In genomic region chr1:92874011-92874410, GRCm38 (mm10) we compare ENCODE assay signal across 30 mouse cellular contexts. TPM values are rescaled to one million over a fixed set of nuclear protein-coding genes. Genes with fewer than 3 reads are reported as not detected.
DNase-seq lines count a peak whose midpoint lies in the region; ATAC-seq lines count a peak whose summit lies in the region.
"Had no signal": no experiment of that assay in that cellular context is flagged by ENCODE, and none has a peak within 500 bp of the region (broad histone marks: within the 10 kb centered on the region; RNA-seq: fewer than 3 reads in every experiment).

No protein-coding gene starts in this region.

- no peak overlapping the region for H3K4me2 ChIP-seq in kidney, embryonic 14.5 days (replicated peaks; ENCODE audit: low read depth, low read length)
- H3K4me2 ChIP-seq: embryonic facial prominence, embryonic 13.5 days; forebrain, embryonic 12.5 days; heart, embryonic 13.5 days; hindbrain, embryonic 12.5 days; hindbrain, embryonic 15.5 days had no signal

- no peaks in the 10 kb centered on the region for H3K27me3 ChIP-seq in kidney, embryonic 14.5 days (ENCODE audit: control insufficient read depth, insufficient read depth, low read length)
- H3K27me3 ChIP-seq: embryonic facial prominence, embryonic 13.5 days; hindbrain, embryonic 12.5 days; hindbrain, embryonic 15.5 days had no signal

- 84% methylated on average over 3 of the region's 3 CpGs for WGBS in kidney, embryonic 14.5 days

- H3K4me3 ChIP-seq in kidney, embryonic 14.5 days (ENCODE audit: low read length), result no peak overlapping the region
- H3K4me3 ChIP-seq: embryonic facial prominence, embryonic 10.5 days; embryonic facial prominence, embryonic 13.5 days; erythroblast, embryonic 14.5 days; forebrain, embryonic 12.5 days; heart, adult 2 months; heart, embryonic 10.5 days; heart, embryonic 13.5 days; hindbrain, embryonic 12.5 days; hindbrain, embryonic 15.5 days had no signal

- H3K4me1 ChIP-seq in kidney, embryonic 14.5 days (ENCODE audit: control insufficient read depth, insufficient read depth, low read length), result peaks cover 3% of the 10 kb centered on the region; the same call in 1 of the 2 replicates
- H3K4me1 ChIP-seq: forebrain, embryonic 12.5 days; heart, embryonic 10.5 days; heart, embryonic 13.5 days; hindbrain, embryonic 15.5 days had no signal

- no peak overlapping the region for H3K9ac ChIP-seq in kidney, embryonic 14.5 days (ENCODE audit: low read depth, low read length)
- H3K9ac ChIP-seq: embryonic facial prominence, embryonic 13.5 days; forebrain, embryonic 12.5 days; heart, embryonic 13.5 days; hindbrain, embryonic 12.5 days; hindbrain, embryonic 15.5 days had no signal

- no peak overlapping the region for H3K27ac ChIP-seq in kidney, embryonic 14.5 days (ENCODE audit: low read depth, low read length)
- H3K27ac ChIP-seq: embryonic facial prominence, embryonic 10.5 days; embryonic facial prominence, embryonic 13.5 days; forebrain, embryonic 12.5 days; heart, adult 2 months; heart, embryonic 10.5 days; heart, embryonic 13.5 days; hindbrain, embryonic 12.5 days; hindbrain, embryonic 15.5 days had no signal

- no peaks in the 10 kb centered on the region for H3K9me3 ChIP-seq in kidney, embryonic 14.5 days (ENCODE audit: control insufficient read depth, low read length)
- H3K9me3 ChIP-seq: embryonic facial prominence, embryonic 10.5 days; embryonic facial prominence, embryonic 13.5 days; forebrain, embryonic 12.5 days; heart, embryonic 10.5 days; heart, embryonic 13.5 days; hindbrain, embryonic 12.5 days; hindbrain, embryonic 15.5 days had no signal

- peak; percentile 21 for DNase-seq in kidney, adult 18-20 months
- peak; percentile 14 for DNase-seq in kidney, adult 9 months
- DNase-seq in kidney, postnatal 14 days, result peak; percentile 61
- no peak for DNase-seq in layer of hippocampus, adult 8-10 months (ENCODE audit: low spot score in 2 of 2)
- no peak for DNase-seq in lung, postnatal 10 days
- DNase-seq: adrenal gland, adult 8-10 months; adrenal gland, postnatal 25 days; B cell, adult 2 months; cerebellum, adult 11-12 months; cerebellum, adult 8-10 months; cerebellum, postnatal 10 days; cerebellum, postnatal 36 days; embryo, embryonic 11 days; gastrocnemius, postnatal 10 days; heart, adult 2 months; heart, postnatal 14 days; heart, postnatal 4 days had no signal

- no peak for ATAC-seq in kidney, embryonic 14.5 days (ENCODE audit: low FRiP score, low TSS enrichment)
- no peak for ATAC-seq in CD4-positive, CD25-positive, alpha-beta regulatory T cell, adult 4 months
- ATAC-seq: activated CD4-positive, CD25-positive, alpha-beta regulatory T cell, adult 4 months; forebrain, embryonic 16.5 days had no signal

- no peaks in the 10 kb centered on the region for H3K36me3 ChIP-seq in kidney, embryonic 14.5 days (ENCODE audit: control insufficient read depth, insufficient read depth, low read length)
- H3K36me3 ChIP-seq: embryonic facial prominence, embryonic 10.5 days; embryonic facial prominence, embryonic 13.5 days; forebrain, embryonic 12.5 days; heart, embryonic 10.5 days; heart, embryonic 13.5 days; hindbrain, embryonic 12.5 days; hindbrain, embryonic 15.5 days had no signal

RNA-seq across cellular contexts. Expression of gene Ankmy1, which starts 28.7 kb away (rescaled TPM):
- 1.1 and 1.4 TPM in 2 replicates for polyA plus RNA-seq in kidney, embryonic 14.5 days (2014; fragmentation: Nextera tagmentation; extraction: Ambion mirVana)
- under 1 TPM; 0.31 to 0.37 (median 0.36) TPM for total RNA-seq in layer of hippocampus, adult 8-10 months (2022)
- 1 to 10 TPM in 1 of 2 experiments, under 1 TPM in 1; 0.65 to 1.1 TPM for polyA plus RNA-seq in CD4-positive, CD25-positive, alpha-beta regulatory T cell, adult 4 months (2017; shearing (Covaris generic))
- total RNA-seq: MEL had no signal
- polyA plus RNA-seq: erythroblast, embryonic 14.5 days had no signal

RNA-seq across cellular contexts. Expression of gene Dusp28, which starts 32.8 kb away (rescaled TPM):
- polyA plus RNA-seq in kidney, embryonic 14.5 days (2014; fragmentation: Nextera tagmentation; extraction: Ambion mirVana), result 12.5 and 13.7 TPM in 2 replicates
- total RNA-seq in layer of hippocampus, adult 8-10 months (2022), result 10 to 100 TPM; 13.9 to 16.5 (median 15.6) TPM
- polyA plus RNA-seq in CD4-positive, CD25-positive, alpha-beta regulatory T cell, adult 4 months (2017; shearing (Covaris generic)), result 1 to 10 TPM; 4.2 to 4.4 TPM

RNA-seq across cellular contexts. Expression of gene Rnpepl1, which starts 36.6 kb away (rescaled TPM):
- 27.4 and 36.3 TPM in 2 replicates for polyA plus RNA-seq in kidney, embryonic 14.5 days (2014; fragmentation: Nextera tagmentation; extraction: Ambion mirVana)
- total RNA-seq in layer of hippocampus, adult 8-10 months (2022), result 10 to 100 TPM; 38.0 to 46.2 (median 44.3) TPM
- 10 to 100 TPM; 23.2 to 32.8 TPM for polyA plus RNA-seq in CD4-positive, CD25-positive, alpha-beta regulatory T cell, adult 4 months (2017; shearing (Covaris generic))

RNA-seq across cellular contexts. Expression of gene Gpc1, which starts 42.6 kb away (rescaled TPM):
- 46.1 and 55.6 TPM in 2 replicates for polyA plus RNA-seq in kidney, embryonic 14.5 days (2014; fragmentation: Nextera tagmentation; extraction: Ambion mirVana)
- 100 to 1,000 TPM; 120 to 145 (median 132) TPM for total RNA-seq in layer of hippocampus, adult 8-10 months (2022)
- polyA plus RNA-seq in CD4-positive, CD25-positive, alpha-beta regulatory T cell, adult 4 months (2017; shearing (Covaris generic)), result 1 to 10 TPM; 2.0 to 3.0 TPM

Comparison
In these comparisons a context has a peak if more than half of its experiments do, and no peak if none do; other contexts are left out.
1. DNase-seq: peak in kidney, adult 18-20 months (single experiment), kidney, adult 9 months (single experiment) and kidney, postnatal 14 days (single experiment); none in layer of hippocampus, adult 8-10 months (0 of 2) and lung, postnatal 10 days (single experiment).